Mouse (Mus musculus): Measurements from ENCODE around the gene Pmm2. TPM values are rescaled to one million over a fixed set of nuclear protein-coding genes. Genes with fewer than 3 reads are reported as not detected.

The Pmm2 gene
- total RNA-seq, 2 experiments from 2014 or later: 14.9 to 24.0 TPM

DNA sequence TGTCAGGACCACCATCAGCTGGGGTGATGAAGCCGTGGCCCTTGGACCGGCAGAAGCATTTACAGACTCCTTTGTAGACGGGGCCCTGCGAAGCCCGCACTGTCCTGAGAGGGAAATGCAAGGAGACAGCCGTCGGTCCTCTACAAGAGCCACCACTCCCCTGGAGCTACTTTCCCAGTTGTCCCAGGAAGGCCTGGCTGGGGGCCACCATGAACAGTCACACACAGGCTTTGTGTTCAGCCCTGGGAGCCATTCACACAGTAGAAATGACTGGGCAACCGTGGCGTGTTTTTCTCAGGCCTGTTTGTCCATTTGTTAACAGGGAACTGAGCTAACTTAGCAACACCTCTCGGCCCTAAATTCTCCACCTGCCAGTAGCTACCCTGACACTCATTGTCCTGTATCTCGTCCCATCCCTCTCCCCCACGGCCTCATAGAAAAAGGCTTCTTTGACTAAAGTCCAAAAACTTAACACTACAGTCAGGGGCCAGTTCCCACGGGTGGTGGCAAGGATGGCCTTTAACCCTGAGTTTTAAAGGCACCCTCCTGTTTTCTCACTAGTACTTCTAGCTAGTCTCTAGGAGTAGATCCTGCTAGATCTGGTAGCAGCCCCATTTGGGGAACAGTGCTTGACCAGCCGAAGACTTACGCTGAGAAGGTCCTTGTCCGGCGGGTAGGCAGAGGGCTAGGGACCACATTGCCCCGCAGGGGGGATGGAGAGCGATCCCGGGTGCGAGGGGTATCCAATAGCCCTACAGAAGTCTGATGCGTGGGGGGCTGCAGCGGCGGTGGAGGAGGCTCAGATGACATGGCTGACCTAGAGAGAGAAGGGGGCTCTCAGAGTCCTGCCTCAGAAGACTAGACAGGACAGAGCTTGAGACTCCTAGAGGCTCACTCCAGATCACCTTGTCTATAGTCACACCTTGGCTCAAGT is 26.4 kb downstream of the Pmm2 start:
- Histone ChIP-seq H3K27ac (peak overlapping the region; percentile 16), H3K4me3 (no peak overlapping the region)
- DNase-seq: peak; percentile 51
- no peak for TF ChIP-seq CTCF (IDR thresholded peaks at IDR 0.05)
- intact Hi-C loops (cut with DNase I): no loop called here

DNA sequence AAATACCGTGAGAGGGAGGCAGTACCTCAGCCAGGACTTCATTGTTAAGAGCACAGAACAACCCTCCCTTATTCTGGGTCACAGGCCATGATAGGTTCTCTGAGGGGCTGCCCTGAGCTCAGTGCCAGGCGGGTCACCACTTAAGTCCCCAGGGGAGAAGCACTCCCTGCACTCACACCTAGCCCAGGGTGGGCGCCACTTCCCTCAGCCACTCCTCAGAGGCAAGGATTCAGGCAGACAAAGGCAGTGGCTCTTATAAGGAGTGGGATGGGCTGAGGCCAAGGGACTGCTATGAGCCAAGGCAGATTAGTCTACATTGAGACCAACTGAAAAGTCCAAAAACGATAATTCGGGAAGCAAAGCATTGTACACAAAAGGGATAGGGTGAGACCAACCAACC is 27.9 kb downstream of the Pmm2 start:
- Histone ChIP-seq H3K4me3 (no peak overlapping the region), H3K27ac (peak overlapping the region; percentile 79)
- no peak for TF ChIP-seq CTCF (IDR thresholded peaks at IDR 0.05)
- DNase-seq: peak; percentile 43
- intact Hi-C loops (cut with DNase I): no loop called here

DNA sequence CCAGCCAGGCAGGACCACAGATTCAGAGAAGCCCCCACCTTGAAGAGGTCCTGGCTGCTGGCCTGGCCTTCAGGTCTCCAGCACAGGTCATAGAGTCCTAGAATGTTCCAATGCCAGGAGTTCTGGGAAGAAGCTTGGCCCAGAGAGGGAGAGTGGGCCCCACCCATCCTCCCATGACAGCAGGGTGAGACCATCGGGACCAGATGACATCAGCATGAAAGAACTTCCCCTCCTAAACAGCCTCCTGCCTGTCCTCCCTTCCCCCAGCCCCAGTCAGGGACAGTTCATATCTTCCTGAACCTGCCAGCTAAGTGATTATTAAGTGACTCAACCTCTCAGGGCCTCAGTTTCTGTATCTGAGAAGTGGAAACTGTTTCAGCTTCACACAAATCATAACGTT is 29.0 kb downstream of the Pmm2 start:
- Histone ChIP-seq H3K4me3 (peak overlapping the region; percentile 11; the same call in 1 of the 2 replicates), H3K27ac (peak overlapping the region; percentile 79)
- TF ChIP-seq CTCF (IDR thresholded peaks at IDR 0.05): no peak
- DNase-seq: peak; percentile 72
- intact Hi-C loops (cut with DNase I): no loop called here

DNA sequence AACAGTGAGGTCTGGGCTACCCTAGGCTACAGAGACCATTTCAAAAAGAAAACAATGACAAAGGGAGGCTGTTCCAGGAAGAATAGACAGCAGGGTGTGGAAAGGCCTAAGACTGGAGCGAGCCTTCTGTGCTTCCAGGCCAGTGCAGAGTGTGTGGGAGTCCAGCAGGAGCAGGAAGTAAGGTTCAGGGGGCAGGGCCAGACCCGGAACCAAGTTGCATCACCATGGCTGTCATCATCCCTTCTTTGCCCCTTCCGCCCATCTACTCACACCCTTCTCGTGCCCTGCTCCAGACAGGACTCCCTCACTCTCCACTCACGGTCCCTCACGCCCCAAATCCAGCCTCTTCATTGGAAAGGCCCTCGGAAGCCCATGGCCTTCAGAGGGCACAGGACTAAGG is 29.8 kb downstream of the Pmm2 start:
- Histone ChIP-seq H3K4me3 (peak overlapping the region; percentile 31; the same call in 1 of the 2 replicates), H3K27ac (peak overlapping the region; percentile 73)
- intact Hi-C loops (cut with DNase I): no loop called here
- TF ChIP-seq CTCF (IDR thresholded peaks at IDR 0.05): no peak
- DNase-seq: peak; percentile 49

DNA sequence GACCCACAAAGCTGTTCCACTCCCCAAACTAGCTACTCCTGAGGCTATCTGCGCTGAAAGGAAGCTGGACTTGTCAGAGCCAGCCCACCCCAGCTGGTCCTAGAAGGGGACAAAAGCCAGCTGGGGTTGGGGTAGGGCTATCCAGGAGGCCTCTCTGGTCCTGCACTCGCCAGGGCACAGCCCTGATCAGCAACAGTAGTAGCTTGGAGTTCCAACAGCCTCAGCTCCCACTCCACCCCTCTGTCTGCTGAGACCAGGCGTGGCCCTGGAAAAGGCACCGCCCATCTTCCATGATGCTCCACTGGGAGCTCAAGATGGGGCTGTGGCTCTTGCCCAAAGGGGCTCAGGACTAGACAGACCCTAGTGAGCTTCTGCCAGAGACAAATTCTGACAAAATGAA is 30.3 kb downstream of the Pmm2 start:
- TF ChIP-seq CTCF (IDR thresholded peaks at IDR 0.05): no peak
- intact Hi-C loops (cut with DNase I): no loop called here
- peak; percentile 55 for DNase-seq
- Histone ChIP-seq H3K27ac (peak overlapping the region; percentile 73), H3K4me3 (peak overlapping the region; percentile 31)

DNA sequence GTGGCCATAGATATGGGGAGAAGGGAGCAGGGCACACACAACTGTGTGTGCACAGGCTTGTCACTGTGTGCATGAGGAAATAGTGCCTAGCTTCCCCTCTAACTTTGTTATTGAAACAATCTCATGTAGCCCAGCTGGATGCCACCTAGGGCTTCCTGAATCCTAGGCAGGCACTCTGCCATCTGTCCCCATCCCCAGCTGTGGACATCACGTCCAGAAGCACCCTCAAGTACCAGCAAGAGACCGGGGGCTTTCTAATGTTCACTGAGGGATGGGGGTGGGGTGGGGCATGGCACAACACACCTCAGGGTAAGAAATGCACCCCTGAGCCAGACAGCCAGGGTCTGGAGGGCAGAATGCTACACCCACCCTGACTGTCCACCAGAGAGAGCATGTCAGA is 30.9 kb downstream of the Pmm2 start:
- intact Hi-C loops (cut with DNase I): no loop called here
- no peak for TF ChIP-seq CTCF (IDR thresholded peaks at IDR 0.05)

DNA sequence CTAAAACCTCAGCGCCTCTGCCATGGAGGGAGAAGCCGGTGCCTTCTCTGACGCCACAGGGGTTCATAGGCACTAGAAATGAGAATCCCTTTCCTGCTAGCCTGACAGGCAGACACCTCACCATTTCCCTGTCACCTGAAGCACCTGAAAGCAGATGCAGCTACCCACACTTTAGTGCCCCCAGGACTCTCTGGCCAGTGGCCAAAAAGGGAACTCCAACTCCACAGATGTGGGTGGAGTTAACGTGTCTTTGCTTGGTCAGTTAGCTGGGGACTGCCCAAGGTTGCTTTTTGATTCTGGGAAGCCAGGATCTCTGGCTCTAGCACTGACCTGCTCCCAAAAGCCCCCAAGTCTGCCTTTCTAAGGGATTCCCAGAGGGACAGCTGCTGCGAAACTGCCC is 32.0 kb downstream of the Pmm2 start:
- Histone ChIP-seq H3K27ac (peak overlapping the region; percentile 73), H3K4me3 (0 out of 2 replicates have a peak overlapping the region, but pooled peaks have one; percentile 30)
- DNase-seq: no peak

More for the DNA sequence above, 30.9 kb downstream of the Pmm2 start:
- no peak overlapping the region for H3K4me3 ChIP-seq
- no peak for DNase-seq
- peak overlapping the region; percentile 73 for H3K27ac ChIP-seq

DNA sequence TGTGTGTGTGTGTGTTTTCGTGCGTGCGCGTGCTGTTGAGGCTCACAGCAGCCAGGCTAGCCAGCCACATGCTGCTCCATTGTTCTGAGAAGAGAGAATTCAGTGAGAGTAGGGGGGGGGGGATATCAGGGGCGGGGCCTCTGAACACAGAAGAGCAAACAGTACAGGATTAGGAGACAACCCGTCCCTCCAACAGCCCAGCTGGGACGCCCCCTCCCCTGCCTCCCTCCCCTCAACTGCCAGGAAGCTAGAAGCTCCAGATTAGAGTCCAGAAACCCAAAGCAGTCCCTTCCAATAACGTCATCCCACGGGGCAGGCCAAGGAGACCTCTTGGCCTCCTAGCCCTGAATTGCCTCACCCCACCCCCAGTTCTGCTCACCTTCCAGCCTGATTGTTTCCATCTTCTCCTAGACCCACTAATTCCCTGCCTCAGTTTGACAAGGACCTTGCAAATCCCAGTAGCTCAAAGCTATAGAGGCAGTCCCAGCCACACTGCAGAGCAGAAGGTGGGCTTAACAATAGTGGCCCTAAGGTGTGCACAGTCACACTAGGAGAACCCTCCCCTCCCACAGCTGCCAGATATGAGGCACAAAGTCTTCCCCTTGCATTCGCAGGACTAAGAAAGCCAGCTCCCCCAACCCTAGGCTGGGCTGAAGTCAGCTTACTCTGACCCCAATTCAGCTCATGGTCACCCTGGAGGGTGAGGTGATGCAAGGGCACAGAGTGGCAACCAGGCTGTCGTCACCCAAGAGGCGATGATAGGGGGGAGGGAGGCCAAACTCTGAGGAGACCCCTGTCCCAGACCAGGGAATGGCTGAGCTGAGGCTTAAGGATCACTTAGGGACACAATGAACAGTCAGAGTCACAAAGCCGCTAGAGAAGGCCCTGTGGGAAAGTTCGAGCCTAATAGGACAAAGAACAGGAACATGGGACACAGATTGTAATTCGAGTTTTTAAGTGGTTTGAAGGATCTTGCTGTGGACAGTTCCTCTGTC is 32.9 kb downstream of the Pmm2 start:
- no peak for TF ChIP-seq CTCF (IDR thresholded peaks at IDR 0.05)
- intact Hi-C loops (cut with DNase I): no loop called here
- Histone ChIP-seq H3K4me3 (peak overlapping the region; percentile 94), H3K27ac (peak overlapping the region; percentile 87)
- DNase-seq: no peak

More for the DNA sequence above, 32.0 kb downstream of the Pmm2 start:
- intact Hi-C loops (cut with DNase I): no loop called here
- TF ChIP-seq CTCF (IDR thresholded peaks at IDR 0.05): no peak

DNA sequence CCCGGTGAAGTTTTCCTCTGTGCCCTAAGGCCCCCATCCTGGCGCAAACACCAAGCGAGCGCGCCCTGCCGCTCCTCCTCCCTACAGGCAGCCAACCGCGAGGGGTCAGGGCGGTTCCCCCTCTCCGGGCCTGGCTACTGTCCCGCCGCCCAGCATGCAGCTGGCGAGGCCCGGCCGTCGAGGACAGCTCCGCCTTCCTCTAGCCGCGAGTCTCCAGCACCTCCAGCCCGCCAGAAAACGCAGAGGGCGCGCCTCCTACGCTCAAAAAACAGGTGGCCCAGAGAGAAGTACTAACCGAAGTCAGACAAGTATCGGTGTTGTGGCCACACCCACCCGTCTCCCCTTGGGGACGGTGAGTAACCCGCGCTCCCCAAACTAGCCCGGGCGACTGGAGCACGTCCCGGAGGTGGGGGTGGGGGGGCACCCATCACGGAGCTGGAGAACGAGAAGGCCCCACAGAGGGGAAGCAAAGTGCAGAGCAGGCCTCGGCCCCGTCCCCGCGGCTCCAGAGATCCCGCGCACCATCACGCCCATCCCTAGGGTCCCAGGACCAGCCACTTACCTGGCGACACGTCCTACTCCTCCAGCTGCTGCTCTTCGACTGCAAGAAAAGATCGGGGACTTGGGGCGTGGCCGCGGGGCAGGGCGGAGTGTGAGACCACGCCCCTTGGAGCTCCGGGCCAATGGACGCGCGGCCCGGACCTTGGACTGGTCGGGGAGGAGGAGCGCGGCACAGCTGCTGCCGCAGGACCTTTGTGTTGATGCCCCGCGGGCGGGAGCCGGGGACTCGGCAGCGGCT is 34.3 kb downstream of the Pmm2 start, which contains the start of gene Carhsp1:
Gene Carhsp1, minus strand, starts transcription at position 605 of the 799 bp plus-strand sequence.
- intact Hi-C loops (cut with DNase I): no loop called here

DNA sequence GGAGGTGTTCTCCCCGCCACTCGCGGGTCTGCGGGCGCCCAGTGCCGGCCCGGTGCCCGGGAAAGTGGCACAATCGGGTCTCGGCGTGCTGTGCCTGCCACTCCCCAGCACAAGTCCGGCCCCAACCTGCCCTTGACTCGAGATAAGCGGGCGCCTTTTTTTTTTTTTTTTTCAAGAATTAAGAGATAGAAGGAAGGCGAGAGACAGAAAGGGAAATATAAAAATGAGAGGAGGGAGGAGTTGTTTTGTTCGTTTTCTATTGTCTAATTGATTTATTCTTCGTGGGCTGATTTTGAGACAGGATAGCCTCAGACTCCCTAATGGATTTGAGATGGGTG is 34.8 kb downstream of the Pmm2 start:
- no peak for TF ChIP-seq CTCF (IDR thresholded peaks at IDR 0.05)
- H3K27ac ChIP-seq: peak overlapping the region; percentile 87
- intact Hi-C loops (cut with DNase I): no loop called here
- H3K4me3 ChIP-seq: peak overlapping the region; percentile 94
- DNase-seq: no peak

More for the DNA sequence above, 34.3 kb downstream of the Pmm2 start, which contains the start of gene Carhsp1:
- Histone ChIP-seq H3K27ac (peak within 1 kb of the TSS; percentile 87), H3K4me3 (peak within 1 kb of the TSS; percentile 94)
- TF ChIP-seq CTCF (IDR thresholded peaks at IDR 0.05): peak; percentile 17; the same call in 1 of the 2 replicates
- peak; percentile 97 for DNase-seq

DNA sequence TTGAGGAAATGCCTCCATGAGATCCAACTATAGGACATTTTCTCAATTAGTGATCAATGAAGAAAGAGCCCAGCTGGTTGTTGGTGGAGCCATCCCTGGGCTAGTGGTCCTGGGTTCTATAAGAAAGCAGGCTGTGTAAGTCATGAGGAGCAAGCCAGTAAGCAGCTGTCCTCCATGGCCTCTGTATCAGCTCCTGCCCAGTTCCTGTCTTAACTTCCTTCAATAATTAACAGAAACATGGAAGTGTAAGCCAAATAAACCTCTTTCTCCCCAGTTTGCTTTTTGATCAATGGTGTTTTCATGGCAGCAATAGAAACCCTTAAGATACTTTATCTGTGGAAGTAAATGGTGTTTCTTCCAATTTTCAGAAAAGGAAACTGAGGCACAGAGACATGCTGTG is 35.3 kb downstream of the Pmm2 start:
- TF ChIP-seq CTCF (IDR thresholded peaks at IDR 0.05): no peak
- intact Hi-C loops (cut with DNase I): no loop called here
- H3K4me3 ChIP-seq: no peak overlapping the region

DNA sequence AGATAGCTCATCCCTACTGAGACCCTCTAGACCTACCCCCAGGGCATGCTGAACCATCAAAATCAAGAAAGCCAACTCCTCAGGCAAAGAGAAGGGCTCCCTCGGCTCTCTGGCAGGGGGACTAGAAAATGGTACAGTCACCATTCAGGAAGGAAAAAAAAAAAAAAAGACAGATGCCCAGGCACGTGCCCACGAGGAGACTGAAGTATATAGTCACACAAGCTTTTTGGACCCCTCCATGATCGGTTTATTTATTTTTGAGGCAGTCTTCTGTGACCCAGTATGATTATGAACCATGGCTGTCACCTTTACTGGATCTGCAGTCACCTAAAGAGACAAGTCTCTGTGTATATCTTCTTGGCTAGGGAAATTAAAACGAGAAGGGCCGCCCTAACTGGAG is 35.9 kb downstream of the Pmm2 start:
- DNase-seq: no peak
- Histone ChIP-seq H3K4me3 (no peak overlapping the region), H3K27ac (no peak overlapping the region)
- TF ChIP-seq CTCF (IDR thresholded peaks at IDR 0.05): no peak
- intact Hi-C loops (cut with DNase I): no loop called here

More for the DNA sequence above, 35.3 kb downstream of the Pmm2 start:
- no peak overlapping the region for H3K27ac ChIP-seq
- no peak for DNase-seq
